Mouse (Mus musculus): ENCODE results near the gene Pten. TPM values are rescaled to one million over a fixed set of nuclear protein-coding genes. Genes with fewer than 3 reads are reported as not detected.
A peak's percentile ranks its signal among the peaks of the same experiment; 100 is the strongest.

The Pten gene
- polyA plus RNA-seq (2014; fragmentation: Nextera tagmentation; extraction: Ambion mirVana): 12.6 and 15.5 TPM in 2 replicates

DNA sequence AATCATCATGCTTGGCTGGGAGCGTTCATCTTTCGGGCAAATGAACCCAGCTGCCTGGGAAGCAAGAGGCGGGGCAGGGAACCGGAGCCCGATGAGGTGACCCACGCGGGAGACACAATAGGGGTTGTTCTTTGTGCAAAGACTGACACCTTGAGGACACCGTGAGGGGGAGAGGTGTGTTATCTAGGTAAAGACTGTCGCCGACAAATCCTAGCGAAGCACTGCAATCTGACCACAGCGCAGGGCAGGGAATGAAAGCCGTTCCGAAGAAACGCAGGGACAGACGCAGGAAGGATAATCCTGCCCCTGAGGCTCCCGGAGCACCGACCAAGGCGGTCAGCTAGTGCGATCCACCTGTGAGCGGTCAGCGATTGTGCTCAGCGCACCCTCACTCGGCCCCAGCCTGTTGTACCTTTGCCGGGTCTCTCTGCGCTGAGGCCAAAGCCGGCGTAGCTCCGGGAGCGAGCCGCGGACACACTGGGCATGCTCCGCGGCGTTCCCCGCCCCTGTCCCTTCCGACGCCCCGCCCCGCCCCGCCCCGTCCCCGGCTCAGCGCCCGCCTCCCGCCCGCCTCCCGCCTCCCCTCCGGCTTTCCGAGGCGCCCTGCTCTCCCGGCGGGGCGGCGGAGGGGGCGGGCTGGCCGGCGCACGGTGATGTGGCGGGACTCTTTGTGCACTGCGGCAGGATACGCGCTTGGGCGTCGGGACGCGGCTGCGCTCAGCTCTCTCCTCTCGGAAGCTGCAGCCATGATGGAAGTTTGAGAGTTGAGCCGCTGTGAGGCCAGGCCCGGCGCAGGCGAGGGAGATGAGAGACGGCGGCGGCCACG lies at the start of gene Pten:
Gene Pten, plus strand, starts transcription at position 598 of the 826 bp plus-strand sequence.
- no peaks in the 10 kb centered on the region for H3K36me3 ChIP-seq (ENCODE audit: control insufficient read depth, insufficient read depth, low read length)
- no peaks in the 10 kb centered on the region for H3K9me3 ChIP-seq (ENCODE audit: control insufficient read depth, low read length)
- 0% methylated on average over 29 of the region's 77 CpGs for WGBS
- H3K27ac ChIP-seq (replicated peaks; ENCODE audit: low read depth, low read length): peak within 1 kb of the TSS; percentile 99
- peak within 1 kb of the TSS; percentile 93 for H3K4me2 ChIP-seq (ENCODE audit: low read depth, low read length)
- DNase-seq (ENCODE audit: low spot score) (peak; percentile 96), ATAC-seq (ENCODE audit: low read depth) (peak; percentile 91)
- H3K4me3 ChIP-seq (ENCODE audit: low read depth, low read length): peak within 1 kb of the TSS; percentile 98
- peak within 1 kb of the TSS; percentile 99 for H3K9ac ChIP-seq (ENCODE audit: low read depth, low read length)
- peaks cover 14% of the 10 kb centered on the region; the same call in 1 of the 2 replicates for H3K4me1 ChIP-seq (ENCODE audit: control insufficient read depth, insufficient read depth, low read length)
- H3K27me3 ChIP-seq (replicated peaks; ENCODE audit: control insufficient read depth, insufficient read depth, low read length): peaks cover 10% of the 10 kb centered on the region

DNA sequence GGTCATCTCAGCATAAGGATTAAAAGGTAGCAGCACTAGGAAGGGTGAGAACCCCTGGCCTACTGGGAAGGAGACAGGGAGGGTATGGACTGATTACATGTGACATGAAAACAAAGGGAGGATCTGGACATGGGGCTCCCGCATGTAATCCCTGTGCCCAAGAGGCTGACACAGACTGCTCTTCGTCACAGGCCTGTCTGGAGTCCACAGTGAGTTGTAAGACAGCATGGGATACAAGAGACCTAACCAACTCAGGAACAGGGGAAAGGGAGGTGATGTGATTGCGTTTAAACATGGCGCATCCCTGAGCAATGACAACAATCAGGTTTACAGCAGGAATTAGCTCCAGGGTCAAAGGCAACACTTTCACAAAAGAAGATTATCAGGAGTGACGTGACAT lies 48.3 kb upstream of the Pten start:
- H3K9ac ChIP-seq (ENCODE audit: low read depth, low read length): no peak overlapping the region
- no peaks in the 10 kb centered on the region for H3K27me3 ChIP-seq (replicated peaks; ENCODE audit: control insufficient read depth, insufficient read depth, low read length)
- 0 out of 2 replicates have a peak, but pooled peaks cover 3% of the 10 kb centered on the region for H3K4me1 ChIP-seq (ENCODE audit: control insufficient read depth, insufficient read depth, low read length)
- peaks cover 28% of the 10 kb centered on the region for H3K36me3 ChIP-seq (ENCODE audit: control insufficient read depth, insufficient read depth, low read length)
- no peaks in the 10 kb centered on the region for H3K9me3 ChIP-seq (ENCODE audit: control insufficient read depth, low read length)
- WGBS: 93% methylated on average over 5 of the region's 5 CpGs
- no peak overlapping the region for H3K4me2 ChIP-seq (ENCODE audit: low read depth, low read length)
- ATAC-seq (ENCODE audit: low read depth) (no peak), DNase-seq (ENCODE audit: low spot score) (no peak)
- H3K27ac ChIP-seq (replicated peaks; ENCODE audit: low read depth, low read length): no peak overlapping the region
- H3K4me3 ChIP-seq (ENCODE audit: low read depth, low read length): no peak overlapping the region

DNA sequence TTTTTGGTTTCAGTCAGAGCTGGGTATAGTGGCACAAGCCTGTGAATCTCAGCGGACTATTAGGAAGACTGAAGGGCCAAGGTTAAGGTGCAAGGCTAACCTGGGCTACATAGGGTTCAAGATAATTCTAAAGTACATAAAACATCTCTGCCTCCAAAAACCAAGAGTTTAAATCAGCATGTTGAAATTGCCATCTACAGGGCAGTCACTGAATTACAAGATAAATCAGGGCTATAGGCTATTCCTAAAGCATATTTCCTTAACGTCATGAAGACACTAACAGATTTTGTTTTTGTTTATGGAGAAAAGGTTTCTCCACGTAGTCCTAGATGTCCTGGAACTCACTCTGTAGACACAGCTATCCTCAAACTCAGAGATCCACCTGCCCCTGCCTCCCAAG lies 47.0 kb upstream of the Pten start:
- H3K27me3 ChIP-seq (replicated peaks; ENCODE audit: control insufficient read depth, insufficient read depth, low read length): no peaks in the 10 kb centered on the region
- H3K36me3 ChIP-seq (ENCODE audit: control insufficient read depth, insufficient read depth, low read length): peaks cover 15% of the 10 kb centered on the region
- no peak overlapping the region for H3K4me3 ChIP-seq (ENCODE audit: low read depth, low read length)
- no peak for ATAC-seq (ENCODE audit: low read depth)
- H3K27ac ChIP-seq (replicated peaks; ENCODE audit: low read depth, low read length): no peak overlapping the region
- H3K9ac ChIP-seq (ENCODE audit: low read depth, low read length): no peak overlapping the region
- H3K4me2 ChIP-seq (ENCODE audit: low read depth, low read length): no peak overlapping the region
- WGBS: 69% methylated on average over 3 of the region's 3 CpGs
- H3K4me1 ChIP-seq (ENCODE audit: control insufficient read depth, insufficient read depth, low read length): 0 out of 2 replicates have a peak, but pooled peaks cover 3% of the 10 kb centered on the region
- DNase-seq (ENCODE audit: low spot score): peak; percentile 33
- no peaks in the 10 kb centered on the region for H3K9me3 ChIP-seq (ENCODE audit: control insufficient read depth, low read length)

DNA sequence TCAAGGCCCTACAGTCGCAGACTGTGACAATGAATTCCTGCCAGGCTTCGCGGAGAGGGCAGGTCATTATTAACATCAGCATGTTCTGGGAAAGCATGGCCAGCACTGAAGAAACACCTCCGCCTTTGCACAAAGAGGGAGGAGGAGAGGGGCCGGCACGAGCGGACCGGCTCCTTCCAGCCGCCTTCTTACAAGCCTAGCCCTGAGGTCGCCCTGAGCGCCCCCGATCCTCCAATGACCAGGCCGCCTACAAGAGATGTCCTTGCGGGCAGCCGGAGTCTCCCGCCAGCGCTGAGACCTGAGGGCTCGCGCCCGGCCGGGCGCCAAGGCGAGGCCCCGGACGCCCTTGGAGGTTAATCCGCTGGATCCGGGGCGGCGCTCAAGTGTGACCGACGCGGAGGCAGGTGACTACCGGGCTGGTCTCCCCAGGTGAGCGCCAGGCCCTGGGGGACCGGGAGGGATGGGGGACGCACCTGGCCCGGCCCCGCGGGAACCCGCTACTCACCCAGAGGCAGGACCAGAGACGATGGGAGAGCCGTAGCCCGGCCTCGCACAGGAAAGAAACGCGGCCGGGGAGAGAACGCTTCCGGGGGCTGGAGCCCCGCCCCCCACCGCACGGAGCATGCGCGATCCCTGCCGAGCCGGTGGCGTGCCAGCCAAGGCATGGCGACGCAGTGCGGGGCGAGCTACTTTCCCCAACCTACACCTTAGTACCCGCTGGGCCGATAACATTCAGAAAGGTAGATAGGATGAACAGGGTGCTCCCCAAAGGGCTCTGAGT lies 45.3 kb upstream of the Pten start:
- Histone ChIP-seq H3K4me1 (ENCODE audit: control insufficient read depth, insufficient read depth, low read length) (0 out of 2 replicates have a peak, but pooled peaks cover 3% of the 10 kb centered on the region), H3K27me3 (replicated peaks; ENCODE audit: control insufficient read depth, insufficient read depth, low read length) (no peaks in the 10 kb centered on the region), H3K36me3 (ENCODE audit: control insufficient read depth, insufficient read depth, low read length) (no peaks in the 10 kb centered on the region), H3K4me2 (ENCODE audit: low read depth, low read length) (peak overlapping the region; percentile 73), H3K27ac (replicated peaks; ENCODE audit: low read depth, low read length) (peak overlapping the region; percentile 71), H3K4me3 (ENCODE audit: low read depth, low read length) (peak overlapping the region; percentile 82), H3K9me3 (ENCODE audit: control insufficient read depth, low read length) (no peaks in the 10 kb centered on the region), H3K9ac (ENCODE audit: low read depth, low read length) (peak overlapping the region; percentile 84)
- WGBS: under 1% methylated on average over 47 of the region's 63 CpGs
- DNase-seq (ENCODE audit: low spot score) (peak; percentile 92), ATAC-seq (ENCODE audit: low read depth) (peak; percentile 97)

DNA sequence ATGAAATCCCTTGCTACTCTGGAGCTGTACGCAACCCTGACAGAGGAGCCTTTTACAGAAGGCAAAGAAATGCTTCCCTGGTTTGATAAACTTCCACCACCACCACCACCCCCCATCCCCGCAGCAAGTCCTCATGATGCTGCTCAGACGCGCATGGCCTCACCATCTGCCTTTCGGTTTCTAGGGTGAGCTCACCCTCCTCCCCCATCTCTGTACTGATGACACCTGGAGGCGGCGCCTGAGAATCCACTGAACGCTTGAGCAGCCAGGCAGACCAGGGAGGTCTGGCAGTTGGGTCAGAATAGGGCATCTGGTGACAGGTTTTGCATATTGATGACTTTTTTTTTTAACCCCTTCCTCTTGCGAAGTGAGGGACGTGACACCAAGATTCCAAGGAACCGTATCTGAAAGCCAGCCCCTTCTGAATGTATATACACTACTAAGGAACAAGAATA lies 44.7 kb upstream of the Pten start:
- peak overlapping the region; percentile 71 for H3K27ac ChIP-seq (replicated peaks; ENCODE audit: low read depth, low read length)
- WGBS: under 1% methylated on average over 11 of the region's 11 CpGs

DNA sequence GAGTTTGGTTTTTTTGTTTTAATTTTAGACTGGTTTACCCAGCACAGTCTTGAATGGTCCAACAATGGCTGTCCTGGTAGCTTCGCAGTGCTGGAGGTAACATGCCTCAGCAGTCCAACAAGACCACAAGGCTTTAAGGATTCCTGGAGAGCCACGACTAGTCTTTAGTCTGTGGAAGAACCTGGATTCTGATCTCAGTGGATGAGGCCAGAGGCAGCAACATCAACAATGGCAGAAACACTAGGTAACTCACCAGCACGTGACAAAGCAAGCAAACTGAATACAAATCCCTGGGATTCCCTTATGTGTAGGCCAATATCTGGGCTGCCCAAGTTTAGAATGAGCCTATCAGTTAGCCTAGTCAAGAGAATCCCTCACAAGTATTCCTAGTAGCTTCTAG lies 43.8 kb upstream of the Pten start:
- Histone ChIP-seq H3K9ac (ENCODE audit: low read depth, low read length) (no peak overlapping the region), H3K4me2 (ENCODE audit: low read depth, low read length) (no peak overlapping the region), H3K27ac (replicated peaks; ENCODE audit: low read depth, low read length) (no peak overlapping the region), H3K27me3 (replicated peaks; ENCODE audit: control insufficient read depth, insufficient read depth, low read length) (no peaks in the 10 kb centered on the region), H3K4me1 (ENCODE audit: control insufficient read depth, insufficient read depth, low read length) (0 out of 2 replicates have a peak, but pooled peaks cover 3% of the 10 kb centered on the region), H3K4me3 (ENCODE audit: low read depth, low read length) (no peak overlapping the region), H3K9me3 (ENCODE audit: control insufficient read depth, low read length) (no peaks in the 10 kb centered on the region), H3K36me3 (ENCODE audit: control insufficient read depth, insufficient read depth, low read length) (no peaks in the 10 kb centered on the region)
- 79% methylated on average over 3 of the region's 3 CpGs for WGBS
- no peak for ATAC-seq (ENCODE audit: low read depth)
- no peak for DNase-seq (ENCODE audit: low spot score)

More for the DNA sequence above, 44.7 kb upstream of the Pten start:
- Histone ChIP-seq H3K4me2 (ENCODE audit: low read depth, low read length) (peak overlapping the region; percentile 73), H3K9ac (ENCODE audit: low read depth, low read length) (peak overlapping the region; percentile 84), H3K4me3 (ENCODE audit: low read depth, low read length) (peak overlapping the region; percentile 82), H3K4me1 (ENCODE audit: control insufficient read depth, insufficient read depth, low read length) (0 out of 2 replicates have a peak, but pooled peaks cover 3% of the 10 kb centered on the region), H3K27me3 (replicated peaks; ENCODE audit: control insufficient read depth, insufficient read depth, low read length) (no peaks in the 10 kb centered on the region), H3K36me3 (ENCODE audit: control insufficient read depth, insufficient read depth, low read length) (no peaks in the 10 kb centered on the region), H3K9me3 (ENCODE audit: control insufficient read depth, low read length) (no peaks in the 10 kb centered on the region)
- peak; percentile 88 for DNase-seq (ENCODE audit: low spot score)
- peak; percentile 92 for ATAC-seq (ENCODE audit: low read depth)

DNA sequence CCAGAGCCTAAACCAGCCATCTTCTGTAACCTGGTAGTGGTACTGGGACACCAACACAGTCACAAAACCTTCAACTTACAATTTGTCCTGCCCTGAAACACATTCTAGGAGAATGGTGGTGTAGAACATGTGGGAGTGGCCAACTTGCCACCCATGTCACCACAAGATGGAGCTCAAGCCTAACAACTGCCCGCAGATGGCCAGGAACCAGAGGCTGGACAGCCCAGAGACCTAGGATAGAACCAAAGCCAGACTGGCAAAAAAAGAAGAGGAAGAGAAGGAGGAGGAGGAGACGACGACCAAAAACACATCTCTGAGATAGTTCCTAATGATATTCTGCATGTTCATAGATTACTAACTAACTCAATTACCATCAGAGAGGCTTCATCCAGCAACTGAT lies 42.1 kb upstream of the Pten start:
- ATAC-seq (ENCODE audit: low read depth): no peak
- 5% methylated on average over 3 of the region's 3 CpGs for WGBS
- H3K9ac ChIP-seq (ENCODE audit: low read depth, low read length): no peak overlapping the region

DNA sequence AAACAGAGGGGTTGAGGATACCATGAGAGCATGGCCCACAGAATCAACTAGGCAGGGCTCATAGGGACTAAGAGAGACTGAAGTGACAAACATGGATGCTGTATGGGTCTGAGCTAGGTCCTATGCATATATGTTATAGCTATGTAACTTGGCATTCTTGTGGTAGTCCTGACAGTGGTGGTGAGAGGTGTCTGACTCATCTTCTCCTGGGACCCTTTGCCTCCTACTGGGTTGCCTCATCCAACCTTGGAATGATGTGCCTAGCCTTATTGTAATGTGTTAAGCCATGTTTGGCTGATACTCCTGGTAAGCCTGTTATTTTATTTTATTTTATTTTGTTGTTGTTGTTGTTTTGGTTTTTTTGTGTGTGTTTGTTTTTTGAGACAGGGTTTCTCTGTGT lies 41.6 kb upstream of the Pten start:
- Histone ChIP-seq H3K27ac (replicated peaks; ENCODE audit: low read depth, low read length) (no peak overlapping the region), H3K4me3 (ENCODE audit: low read depth, low read length) (no peak overlapping the region), H3K9me3 (ENCODE audit: control insufficient read depth, low read length) (no peaks in the 10 kb centered on the region), H3K36me3 (ENCODE audit: control insufficient read depth, insufficient read depth, low read length) (no peaks in the 10 kb centered on the region), H3K4me2 (ENCODE audit: low read depth, low read length) (no peak overlapping the region), H3K4me1 (ENCODE audit: control insufficient read depth, insufficient read depth, low read length) (0 out of 2 replicates have a peak, but pooled peaks cover 3% of the 10 kb centered on the region), H3K9ac (ENCODE audit: low read depth, low read length) (no peak overlapping the region), H3K27me3 (replicated peaks; ENCODE audit: control insufficient read depth, insufficient read depth, low read length) (no peaks in the 10 kb centered on the region)
- ATAC-seq (ENCODE audit: low read depth) (no peak), DNase-seq (ENCODE audit: low spot score) (no peak)

More for the DNA sequence above, 42.1 kb upstream of the Pten start:
- no peak overlapping the region for H3K4me2 ChIP-seq (ENCODE audit: low read depth, low read length)
- no peaks in the 10 kb centered on the region for H3K36me3 ChIP-seq (ENCODE audit: control insufficient read depth, insufficient read depth, low read length)
- H3K27ac ChIP-seq (replicated peaks; ENCODE audit: low read depth, low read length): no peak overlapping the region
- H3K4me1 ChIP-seq (ENCODE audit: control insufficient read depth, insufficient read depth, low read length): 0 out of 2 replicates have a peak, but pooled peaks cover 3% of the 10 kb centered on the region
- no peak overlapping the region for H3K4me3 ChIP-seq (ENCODE audit: low read depth, low read length)
- H3K9me3 ChIP-seq (ENCODE audit: control insufficient read depth, low read length): no peaks in the 10 kb centered on the region
- no peaks in the 10 kb centered on the region for H3K27me3 ChIP-seq (replicated peaks; ENCODE audit: control insufficient read depth, insufficient read depth, low read length)
- DNase-seq (ENCODE audit: low spot score): peak; percentile 76

All from embryonic facial prominence, embryonic 14.5 days (tissue).